Mouse (Mus musculus): Measurements from ENCODE around the gene Rad9b. TPM values are rescaled to one million over a fixed set of nuclear protein-coding genes. Genes with fewer than 3 reads are reported as not detected.
"Not testable (repeated sequence)": the region's sequence is repeated elsewhere in the genome, so short reads cannot be mapped to it uniquely, and the experiment has no call there.

Rad9b gene
- total RNA-seq, 2 experiments from 2014 or later: 2.5 to 4.0 TPM

DNA sequence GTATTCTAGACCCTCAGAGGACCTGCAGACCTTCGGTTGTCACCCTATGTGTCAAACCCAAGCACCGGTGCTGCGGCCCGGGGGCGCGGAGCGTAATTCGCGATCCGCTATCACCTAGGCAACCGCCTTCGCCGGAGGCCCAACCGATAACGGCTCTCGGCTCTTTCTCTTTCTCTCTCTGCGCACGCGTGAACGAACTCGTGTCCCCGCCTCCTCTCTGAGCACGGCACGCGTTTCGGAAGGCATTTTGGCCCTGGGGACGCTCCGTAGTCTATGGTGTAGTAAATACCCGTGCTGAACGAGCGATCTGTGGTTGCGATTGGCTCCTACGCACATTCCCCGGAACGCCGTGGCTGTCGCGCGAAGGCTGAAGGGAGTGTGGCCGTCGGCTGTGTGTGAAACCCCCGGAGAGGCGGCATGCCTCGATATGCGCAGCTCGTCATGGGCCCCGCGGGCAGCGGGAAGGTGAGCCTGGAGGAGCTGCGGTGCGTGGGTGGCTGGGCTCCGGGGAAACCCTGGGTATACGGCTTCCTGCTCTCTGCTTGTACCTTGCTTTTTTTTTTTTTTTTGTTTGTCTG, 18.2 kb upstream of the Rad9b start, which contains the start of gene Fam216a:
Fam216a (minus strand) TSS at position 173 of the 578 bp plus-strand sequence.
- peak; percentile 100 for DNase-seq (ENCODE audit: low spot score in 2 of 2)

DNA sequence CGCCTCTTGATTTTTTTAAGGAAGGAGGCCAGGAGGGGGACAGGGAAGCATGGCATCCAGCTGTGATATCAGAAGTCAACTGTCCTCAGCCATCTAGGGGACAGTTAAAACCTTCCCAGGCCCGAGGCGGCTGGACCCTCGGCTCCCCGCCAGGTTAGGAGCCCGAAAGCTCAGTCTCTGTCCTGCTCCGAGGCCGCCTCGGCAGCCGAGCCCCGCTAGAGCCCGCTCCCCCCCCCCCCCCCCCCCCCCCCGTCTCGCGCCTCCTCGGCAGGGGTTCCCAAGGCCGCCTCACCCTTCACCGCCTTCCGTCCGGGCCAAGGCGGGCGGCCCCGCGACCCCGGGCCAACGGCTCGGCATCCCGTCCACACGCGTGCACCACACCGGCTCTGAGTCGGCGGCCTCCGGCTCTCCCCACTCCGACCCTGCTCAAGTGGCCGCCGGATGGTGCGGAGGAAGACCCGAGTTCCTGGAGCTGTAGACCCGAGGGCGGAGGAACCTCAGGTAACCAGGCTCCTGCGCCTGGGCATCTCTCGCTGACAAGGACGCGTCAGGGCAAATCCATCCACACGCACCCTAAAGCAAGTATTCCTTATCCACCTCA, 17.7 kb upstream of the Rad9b start, which contains the start of gene Gpn3:
Gpn3 (plus strand) TSS at position 286 of the 601 bp plus-strand sequence.
- peak in 1 of 2 experiments; percentile 12 for DNase-seq (ENCODE audit: low spot score in 2 of 2)

DNA sequence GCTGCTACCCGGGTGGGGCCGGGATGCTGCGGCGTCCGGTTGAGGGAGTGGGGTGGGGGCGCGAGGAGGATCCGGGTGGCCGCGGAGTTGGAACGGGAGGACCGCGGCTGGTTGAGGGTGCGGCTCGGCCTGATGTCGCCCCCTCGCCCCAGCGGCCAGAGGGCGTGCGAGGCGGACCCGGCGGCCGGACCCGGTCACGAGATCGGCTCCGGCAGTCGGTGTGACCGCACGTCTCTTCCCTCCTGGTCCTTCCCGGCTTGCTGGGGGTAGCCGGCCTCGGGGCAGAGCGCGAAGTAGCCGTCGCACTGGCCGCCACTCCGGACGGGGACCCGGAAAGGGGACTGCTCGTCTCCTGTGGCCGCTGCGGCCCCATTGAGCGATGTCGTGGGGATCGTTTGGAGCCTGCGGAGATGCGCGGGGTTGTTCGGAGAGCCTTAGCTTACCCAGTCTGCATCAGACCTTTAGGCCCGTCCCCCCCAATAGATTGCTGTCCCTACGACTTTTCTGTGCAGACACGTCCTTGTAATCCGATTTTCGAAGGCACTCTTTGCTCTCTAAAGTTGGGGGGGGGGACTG, 547 bp upstream of the Rad9b start:
- no peak for DNase-seq (ENCODE audit: low spot score in 2 of 2)

DNA sequence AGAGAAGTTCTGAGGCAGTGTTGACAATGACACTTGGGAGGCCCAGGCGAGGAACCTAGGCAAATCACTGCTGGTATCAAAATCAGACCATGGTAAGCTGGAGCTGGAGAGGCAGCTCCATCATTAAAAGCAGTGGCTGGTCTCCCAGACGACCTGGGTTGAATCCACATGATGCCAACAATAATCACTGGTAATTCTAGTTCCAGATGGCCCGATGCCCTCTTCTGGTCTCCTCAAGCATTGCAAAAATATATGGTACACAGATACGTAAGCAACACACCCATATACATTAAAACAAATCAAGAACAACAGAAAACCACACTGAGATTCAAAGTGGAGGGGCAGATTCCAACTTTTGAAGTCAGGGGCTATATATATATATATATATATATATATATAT, 8.3 kb downstream of the Rad9b start:
- no peak for DNase-seq (ENCODE audit: low spot score in 2 of 2)

DNA sequence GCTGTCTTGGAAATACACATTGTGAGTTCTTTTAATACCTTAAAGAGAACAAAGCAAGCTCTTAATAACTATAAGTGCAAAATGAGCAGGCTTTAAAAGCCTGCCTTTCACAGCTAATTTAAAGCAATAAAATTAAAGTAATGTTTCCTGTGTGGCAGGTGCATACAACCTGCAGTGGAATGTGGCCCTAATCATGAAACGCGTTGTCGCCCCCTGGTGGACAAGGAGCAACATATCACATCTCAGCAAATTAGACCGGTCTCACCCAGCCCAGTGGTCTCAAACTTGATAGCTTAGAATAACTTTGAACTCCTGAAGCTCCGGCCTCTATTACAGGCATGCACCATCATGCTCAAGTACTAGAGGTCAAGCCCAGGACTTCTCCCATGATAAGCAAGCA, 9.8 kb downstream of the Rad9b start:
- peak; percentile 74 to 76 for DNase-seq (ENCODE audit: low spot score in 2 of 2)

DNA sequence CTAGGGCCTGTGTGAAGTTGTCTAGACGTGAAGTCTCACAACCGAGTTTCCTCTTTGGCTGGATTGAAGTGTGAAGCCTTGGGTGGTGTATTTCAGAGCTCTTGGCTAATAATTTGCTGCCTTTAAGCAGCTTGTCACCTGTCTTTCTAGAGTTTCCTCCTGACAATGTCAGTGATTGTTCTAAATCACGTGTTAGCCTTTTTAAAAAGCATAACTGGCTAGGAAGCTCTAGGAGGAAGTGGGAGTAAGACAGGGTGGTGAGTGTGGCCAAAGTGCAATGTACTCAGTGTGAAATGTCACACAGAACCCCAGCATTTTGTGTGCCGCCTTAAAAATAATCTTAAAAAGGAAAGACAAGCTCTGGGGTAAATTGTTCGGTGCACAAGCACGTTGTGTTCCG, 10.3 kb downstream of the Rad9b start:
- DNase-seq (ENCODE audit: low spot score in 2 of 2): no peak

DNA sequence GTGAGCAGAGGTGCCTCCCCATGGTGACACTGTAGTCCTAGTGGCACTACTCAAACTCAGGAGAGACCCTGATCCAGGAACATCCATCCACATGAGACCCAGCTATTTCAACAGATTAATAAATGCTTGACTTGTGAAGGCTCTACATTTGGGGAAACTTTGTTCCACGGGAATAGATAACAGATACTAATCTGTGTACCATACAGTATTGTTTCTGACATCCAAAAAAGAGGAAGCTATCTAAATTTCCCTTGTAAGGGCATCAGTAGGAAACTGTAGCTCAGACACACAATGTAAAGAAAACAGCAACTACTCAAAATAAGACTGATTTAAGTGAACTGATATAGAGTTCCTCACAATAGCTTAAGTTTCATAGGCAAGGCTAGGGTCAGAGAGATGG, 11.2 kb downstream of the Rad9b start:
- DNase-seq (ENCODE audit: low spot score in 2 of 2): no peak

DNA sequence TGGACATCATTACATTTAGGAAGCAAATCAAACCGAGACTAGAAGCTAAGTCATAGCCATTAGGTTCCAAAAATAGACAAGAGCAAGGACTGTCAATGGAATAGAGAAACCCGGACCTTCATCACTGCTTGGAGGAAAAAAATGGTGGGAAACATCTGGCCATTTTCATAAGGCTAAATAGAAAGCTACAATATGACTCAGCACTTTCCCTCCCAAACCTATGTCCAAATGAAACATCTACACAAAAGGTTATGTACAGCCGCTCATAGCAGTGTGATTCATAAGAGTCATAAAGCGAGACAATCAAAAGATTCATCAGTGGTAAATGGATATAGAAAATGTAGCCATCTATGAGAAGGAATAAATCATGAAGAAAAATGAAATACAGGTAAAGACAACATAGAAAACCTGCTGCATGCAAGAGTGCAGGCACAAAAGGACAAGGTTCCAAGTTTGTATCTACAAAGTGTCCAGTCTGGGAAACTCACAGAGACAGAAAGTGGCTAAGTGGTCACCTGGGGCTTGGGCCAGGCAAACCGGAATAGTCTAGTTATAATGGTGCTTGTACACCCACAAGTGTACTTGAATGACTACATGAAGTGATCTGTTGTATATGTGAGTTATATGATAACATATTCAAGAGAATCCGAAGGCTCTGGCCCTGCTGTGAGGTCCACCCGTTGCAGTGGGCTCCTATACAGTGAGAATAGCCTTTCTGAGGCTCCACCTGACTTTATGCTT, 17.3 kb downstream of the Rad9b start:
- no peak for DNase-seq (ENCODE audit: low spot score in 2 of 2)

DNA sequence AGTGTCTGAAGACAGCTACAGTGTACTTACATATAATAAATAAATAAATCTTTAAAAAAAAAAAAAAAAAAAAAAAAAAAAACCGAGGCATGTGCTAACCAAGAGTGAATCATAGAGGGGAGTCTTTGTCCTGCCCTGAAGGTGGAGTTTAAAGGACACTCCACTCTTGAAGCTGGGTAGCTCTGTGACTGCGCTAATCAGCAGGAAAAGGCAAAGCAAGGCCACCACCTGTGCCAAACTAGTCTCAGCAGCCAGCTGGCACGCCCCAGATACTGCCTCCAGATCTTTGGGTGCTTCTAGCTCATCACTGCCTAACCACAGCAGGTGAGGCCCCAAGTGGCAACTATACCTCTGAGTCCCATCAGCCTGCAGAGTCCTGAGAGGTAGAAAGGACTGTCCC, 19.4 kb downstream of the Rad9b start:
- no peak for DNase-seq (ENCODE audit: low spot score in 2 of 2)

DNA sequence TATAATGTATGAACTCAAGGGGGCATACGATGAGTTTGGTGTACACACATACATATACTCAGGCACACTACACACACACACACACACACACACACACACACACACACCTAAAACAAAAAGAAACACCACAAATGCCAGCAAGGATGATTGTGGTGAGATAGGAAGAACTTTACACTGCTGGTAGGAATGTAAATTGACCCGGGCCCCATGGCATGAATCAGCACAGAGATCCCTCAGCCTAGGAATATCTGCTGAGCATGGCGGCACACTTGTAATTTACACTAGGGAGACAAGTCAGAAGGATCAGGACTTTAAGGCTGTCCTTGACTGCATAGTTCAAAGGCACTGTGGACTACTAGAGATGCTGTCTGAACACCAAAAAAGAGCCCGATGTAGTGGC, 23.8 kb downstream of the Rad9b start:
- DNase-seq (ENCODE audit: low spot score in 2 of 2): no peak

DNA sequence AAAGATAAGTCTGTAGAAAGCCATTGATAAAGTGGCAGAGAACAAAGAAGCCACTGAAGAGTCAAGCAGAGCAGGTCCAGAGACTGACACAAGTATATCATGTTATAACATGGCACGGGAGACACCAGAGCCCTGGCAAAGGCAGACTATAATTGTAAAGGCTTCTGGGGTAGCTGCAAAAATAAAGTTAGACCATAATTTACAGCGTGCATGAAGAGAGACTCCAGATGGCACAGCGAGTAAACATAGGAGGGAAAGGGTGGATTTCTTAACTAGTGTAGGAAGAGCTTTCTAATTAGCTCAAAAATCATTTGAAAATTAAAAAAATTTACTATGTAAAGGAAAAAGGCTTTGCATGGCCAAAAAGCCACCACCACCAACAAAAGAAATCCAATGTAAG, 26.8 kb downstream of the Rad9b start:
- peak in 1 of 2 experiments; percentile 9 for DNase-seq (ENCODE audit: low spot score in 2 of 2)

DNA sequence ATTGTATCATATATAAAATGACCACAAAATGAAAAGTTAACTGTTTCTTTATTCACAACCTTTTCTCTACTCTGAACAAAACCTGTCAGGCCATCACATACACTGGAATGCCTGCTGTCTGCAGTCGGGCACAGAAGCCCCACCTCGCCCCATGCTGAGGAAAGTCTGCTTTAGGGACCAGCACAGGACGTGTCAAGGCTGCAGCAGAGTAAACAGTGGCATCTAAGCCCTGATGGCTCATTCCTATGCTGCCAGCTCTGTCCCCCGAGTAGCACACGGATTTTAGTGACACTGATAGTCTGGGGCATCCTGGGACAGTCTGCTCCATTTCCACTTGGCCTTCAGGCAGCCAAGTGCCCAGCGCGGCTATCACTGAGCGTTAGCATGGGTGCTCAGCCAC, 28.6 kb downstream of the Rad9b start:
- no peak for DNase-seq (ENCODE audit: low spot score in 2 of 2)

DNA sequence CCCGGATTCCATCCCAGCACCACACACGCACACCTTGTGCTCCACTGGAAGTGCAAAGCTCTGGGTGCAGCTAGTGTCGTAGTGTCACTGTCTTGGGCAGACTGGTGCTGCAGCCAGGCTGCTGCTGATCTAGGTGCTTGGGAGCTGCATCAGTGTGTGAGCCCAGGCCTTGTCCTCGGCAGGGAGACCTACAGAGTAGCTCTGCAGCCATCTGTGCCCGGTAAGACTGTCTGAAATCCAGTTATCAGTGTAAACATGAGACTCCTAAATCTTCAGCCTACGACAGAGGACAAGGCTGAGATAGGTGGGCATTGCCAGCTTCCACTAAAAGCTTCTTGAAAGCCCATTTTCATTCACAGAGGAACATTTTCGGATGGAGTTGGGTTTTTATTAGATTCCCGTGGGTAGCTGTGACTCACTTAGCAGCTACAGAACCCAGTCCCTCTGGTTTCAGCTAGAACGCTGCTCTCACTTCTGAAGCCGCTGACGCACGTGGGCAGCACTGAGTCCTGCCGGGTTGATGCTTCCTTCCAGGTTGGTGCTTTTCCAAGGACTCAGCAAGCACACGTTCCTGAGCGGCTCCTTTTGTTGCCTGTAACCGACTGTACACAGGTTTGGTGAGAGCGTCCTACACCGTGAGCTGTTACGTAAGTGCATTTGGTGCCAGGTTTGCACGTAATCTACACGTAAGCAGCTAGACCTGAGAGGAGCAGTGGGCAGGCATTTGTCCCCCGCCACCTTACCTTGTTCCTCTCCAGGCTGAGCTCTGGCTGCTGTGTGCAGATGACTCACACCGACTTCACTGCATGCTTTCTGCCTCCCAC, 29.2 kb downstream of the Rad9b start:
- DNase-seq (ENCODE audit: low spot score in 2 of 2): peak; percentile 71 to 88

DNA sequence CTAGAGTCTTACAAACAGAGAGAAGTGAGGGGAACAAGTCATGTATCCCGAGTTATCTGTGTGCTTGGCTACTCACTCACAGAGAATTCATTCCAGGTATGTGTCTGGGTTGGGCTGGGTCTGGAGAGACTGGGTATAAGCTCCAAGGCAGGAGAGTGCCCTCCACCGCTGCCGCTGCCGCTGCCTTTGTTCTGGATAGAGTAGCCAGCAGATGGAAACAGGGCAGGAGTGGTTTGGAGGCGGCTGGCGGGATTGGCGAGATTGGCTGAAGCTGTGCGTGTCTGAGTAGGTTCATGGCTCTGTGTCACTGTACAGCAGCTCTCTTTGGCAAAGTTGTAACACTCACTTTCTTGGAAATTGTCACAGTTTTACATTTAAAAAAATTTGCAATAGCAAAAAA, 30.5 kb downstream of the Rad9b start:
- no peak for DNase-seq (ENCODE audit: low spot score in 2 of 2)

DNA sequence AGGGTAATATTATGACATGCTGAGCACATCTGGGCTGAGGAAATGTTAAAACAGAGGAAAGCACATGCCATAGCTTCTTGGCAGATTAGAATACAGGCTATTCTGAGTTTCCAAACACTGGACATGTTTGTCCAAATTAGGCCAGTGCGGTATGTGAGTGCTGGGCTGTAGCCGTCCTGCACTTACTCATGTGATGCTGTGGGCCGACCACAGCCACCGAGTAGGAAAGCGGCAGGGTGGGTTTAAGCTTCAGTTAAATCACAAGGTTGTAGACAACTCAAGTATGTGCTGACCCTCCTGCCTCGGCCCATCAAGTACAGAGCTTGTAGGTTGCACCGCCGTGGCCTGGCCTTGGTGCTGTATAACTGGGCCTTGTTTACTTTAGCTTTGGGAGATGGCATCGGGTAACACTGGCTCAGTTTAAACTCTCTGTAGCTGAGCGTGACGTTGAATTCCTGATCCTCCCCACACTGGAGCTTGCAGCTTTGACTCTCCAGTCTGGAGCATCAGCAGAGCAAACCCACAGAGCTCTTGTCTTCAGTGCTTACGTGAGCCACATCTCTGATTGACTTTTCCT, 33.7 kb downstream of the Rad9b start:
- DNase-seq (ENCODE audit: low spot score in 2 of 2): no peak

DNA sequence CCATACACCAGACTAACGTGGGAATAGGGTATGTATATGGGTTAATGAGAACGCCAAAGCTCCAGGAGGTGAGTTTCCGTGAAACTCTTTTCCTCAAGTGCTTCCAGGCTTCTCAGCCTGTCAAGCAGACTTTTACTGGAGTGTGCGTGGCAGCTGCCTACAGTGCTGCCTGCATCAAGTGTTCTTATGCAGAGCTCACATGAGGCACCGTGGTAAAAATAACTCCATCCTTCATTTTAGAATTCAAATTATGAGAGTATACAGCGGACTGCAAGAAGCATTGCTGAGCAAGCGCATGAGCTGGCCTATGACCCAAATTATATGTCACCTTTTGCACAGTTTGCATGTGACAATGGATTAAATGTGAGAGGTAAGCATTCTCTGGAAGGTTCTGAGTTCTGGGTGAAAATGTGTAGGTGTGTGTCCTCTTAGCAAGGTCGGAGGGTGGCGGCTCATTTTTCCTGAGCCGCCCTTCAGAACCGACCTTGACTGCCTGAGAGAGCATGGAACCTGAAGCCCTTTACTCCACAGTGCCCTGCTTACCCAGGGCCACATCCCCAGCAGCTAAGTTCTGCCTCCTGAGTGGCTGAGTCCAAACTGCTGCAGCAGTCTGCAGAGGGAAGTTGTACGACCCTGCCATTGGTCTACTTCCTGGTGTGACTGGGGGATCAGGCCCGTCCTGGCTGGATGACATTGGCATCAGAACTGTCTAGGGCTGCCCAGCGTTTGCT, 34.4 kb downstream of the Rad9b start:
- peak in 1 of 2 experiments; percentile 35 for DNase-seq (ENCODE audit: low spot score in 2 of 2)

DNA sequence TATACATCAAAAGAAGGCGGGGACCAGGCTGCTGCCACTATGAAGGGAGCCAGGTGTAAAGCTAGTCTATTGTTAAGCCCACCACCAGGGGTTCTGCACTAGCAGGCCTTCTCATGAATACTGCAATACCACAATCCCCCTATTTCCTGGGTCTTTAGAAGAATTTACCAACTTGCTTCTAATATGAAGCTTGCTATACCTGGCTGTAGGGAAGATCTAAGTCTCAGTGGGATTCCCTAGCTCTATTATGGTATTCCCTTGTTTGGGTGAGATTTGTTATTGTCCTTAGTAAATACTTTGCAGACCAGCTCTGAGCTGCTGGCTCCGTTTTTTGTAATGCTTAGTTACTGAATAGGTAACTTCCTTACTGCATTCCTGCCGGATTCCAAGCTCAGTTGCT, 35.1 kb downstream of the Rad9b start:
- not testable (repeated sequence) for DNase-seq (ENCODE audit: low spot score in 2 of 2)

DNA sequence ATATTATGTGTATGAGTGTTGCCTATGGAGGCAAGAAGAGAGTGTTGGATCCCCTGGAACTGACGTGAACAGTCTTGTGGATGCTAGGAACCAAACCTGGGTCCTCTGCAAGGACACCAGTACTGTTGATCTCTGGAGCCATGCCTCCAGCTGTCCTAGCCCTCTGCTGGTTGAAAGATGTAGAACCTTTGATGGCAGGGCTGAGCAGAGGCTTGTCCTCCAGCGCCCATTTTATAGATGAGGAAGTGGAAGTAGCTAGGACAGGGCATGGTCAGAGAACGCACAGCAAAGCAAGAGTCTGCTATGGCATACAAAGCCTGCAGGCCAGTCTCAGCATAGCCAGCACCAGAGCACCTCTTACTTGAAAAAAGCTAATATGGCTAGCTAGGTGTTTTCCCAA, 35.9 kb downstream of the Rad9b start:
- no peak for DNase-seq (ENCODE audit: low spot score in 2 of 2)

DNA sequence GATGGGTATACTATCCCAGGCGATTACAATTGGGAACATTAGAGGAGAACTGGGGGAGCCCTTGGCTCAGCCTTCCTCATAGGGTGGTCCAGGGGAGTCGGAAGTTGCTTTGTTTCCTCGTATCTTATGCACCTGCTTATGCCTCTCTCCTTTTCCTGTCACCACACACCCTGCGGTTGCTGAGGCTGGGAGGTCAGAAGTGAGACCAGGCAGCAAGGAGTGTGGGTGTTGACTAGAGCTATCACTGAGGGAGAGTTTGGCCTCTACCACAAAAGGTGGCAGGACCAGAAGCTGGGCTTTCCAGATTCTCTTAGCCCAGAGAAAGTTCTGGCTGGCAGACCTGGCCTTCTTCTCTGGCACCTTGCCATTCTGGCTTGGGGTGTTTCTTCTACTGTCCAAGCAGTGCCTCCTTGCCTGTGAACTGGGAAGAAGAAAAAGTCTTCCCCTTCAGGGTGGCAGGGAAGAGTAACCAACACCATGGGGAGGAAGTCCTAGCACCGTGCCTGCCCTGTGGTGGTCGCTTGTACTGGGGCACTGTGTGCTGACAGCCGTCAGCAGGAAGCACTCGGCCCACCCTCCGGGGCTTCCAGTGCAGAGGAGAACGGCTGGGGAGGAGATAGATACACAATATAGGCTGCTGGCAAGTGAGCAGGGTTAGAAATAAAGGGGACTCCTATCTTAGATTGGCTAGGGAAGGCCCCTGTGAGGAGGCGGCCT, 36.5 kb downstream of the Rad9b start:
- no peak for DNase-seq (ENCODE audit: low spot score in 2 of 2)
